Mouse (Mus musculus): ENCODE measurements around the gene Rab11a. TPM values are rescaled to one million over a fixed set of nuclear protein-coding genes. Genes with fewer than 3 reads are reported as not detected.

Rab11a gene
- polyA plus RNA-seq, 1 experiment from 2014 or later, result 1,191 TPM

- WGBS, result 78% methylated on average over 2 of the region's 2 CpGs
- Histone ChIP-seq H3K9ac (ENCODE audit: low read length) (no peak overlapping the region), H3K4me2 (replicated peaks; ENCODE audit: low read depth) (no peak overlapping the region), H3K4me1 (replicated peaks; ENCODE audit: control insufficient read depth, insufficient read depth) (no peaks in the 10 kb centered on the region), H3K9me3 (ENCODE audit: control insufficient read depth, low read length) (no peaks in the 10 kb centered on the region), H3K36me3 (ENCODE audit: control insufficient read depth, insufficient read depth, low read length) (no peaks in the 10 kb centered on the region), H3K27ac (replicated peaks) (no peak overlapping the region), H3K27me3 (ENCODE audit: control insufficient read depth, insufficient read depth, low read length) (no peaks in the 10 kb centered on the region), H3K4me3 (ENCODE audit: low read depth, low read length) (no peak overlapping the region)
- DNase-seq (ENCODE audit: low spot score) (no peak), ATAC-seq (ENCODE audit: low FRiP score, low TSS enrichment) (no peak)
- TF ChIP-seq EP300 (optimal IDR thresholded peaks at IDR 0.05) (no peak), CTCF (IDR thresholded peaks at IDR 0.05; ENCODE audit: low read depth) (no peak)
These were observed 27.3 kb upstream of the Rab11a start for GRCm38 (mm10) chr9:64764824-64765223.

DNA sequence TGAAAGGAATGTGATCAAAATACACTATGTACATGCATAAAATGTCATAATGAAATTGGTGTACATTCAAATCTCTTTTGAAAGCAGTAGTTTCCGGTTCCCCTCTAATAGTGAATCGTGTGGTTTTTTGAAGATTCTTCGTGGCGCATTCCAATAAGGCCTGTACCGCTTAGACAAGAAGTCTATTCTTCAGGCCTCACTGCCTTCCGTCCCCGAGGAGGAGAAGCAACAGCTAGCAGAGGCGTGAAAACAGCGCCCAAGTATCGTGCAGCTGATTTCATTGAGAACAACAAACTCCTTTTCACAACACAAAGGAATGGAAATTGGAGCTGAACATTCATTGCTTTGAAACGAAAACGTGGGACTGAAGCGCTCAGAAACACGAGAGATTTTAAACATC, 20.5 kb upstream of the Rab11a start:
- Histone ChIP-seq H3K27ac (replicated peaks) (no peak overlapping the region), H3K9ac (ENCODE audit: low read length) (no peak overlapping the region), H3K4me1 (replicated peaks; ENCODE audit: control insufficient read depth, insufficient read depth) (no peaks in the 10 kb centered on the region), H3K27me3 (ENCODE audit: control insufficient read depth, insufficient read depth, low read length) (no peaks in the 10 kb centered on the region), H3K4me3 (ENCODE audit: low read depth, low read length) (no peak overlapping the region), H3K9me3 (ENCODE audit: control insufficient read depth, low read length) (no peaks in the 10 kb centered on the region), H3K4me2 (replicated peaks; ENCODE audit: low read depth) (no peak overlapping the region), H3K36me3 (ENCODE audit: control insufficient read depth, insufficient read depth, low read length) (no peaks in the 10 kb centered on the region)
- no peak for DNase-seq (ENCODE audit: low spot score)
- 82% methylated on average over 14 of the region's 14 CpGs for WGBS
- TF ChIP-seq EP300 (optimal IDR thresholded peaks at IDR 0.05) (no peak), CTCF (IDR thresholded peaks at IDR 0.05; ENCODE audit: low read depth) (no peak)
- no peak for ATAC-seq (ENCODE audit: low FRiP score, low TSS enrichment)

DNA sequence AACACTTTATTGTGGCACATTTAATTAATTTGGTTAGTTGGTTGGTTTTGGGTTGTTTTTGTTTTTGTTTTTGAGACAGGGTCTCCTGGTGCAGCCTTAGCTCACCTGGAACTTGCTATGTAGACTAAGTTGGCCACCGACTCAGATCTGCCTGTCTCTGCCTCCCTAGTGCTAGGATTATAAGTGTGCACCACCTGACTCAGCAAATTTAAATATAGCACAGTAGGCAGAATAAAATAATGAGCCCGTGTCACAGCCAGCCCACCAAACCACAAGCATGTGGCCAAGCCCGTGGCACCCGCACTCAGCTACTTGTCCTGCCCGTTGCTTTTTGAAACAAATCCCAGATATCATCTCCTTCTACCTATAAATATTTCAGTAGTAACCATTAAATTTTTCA, 15.0 kb upstream of the Rab11a start:
- ATAC-seq (ENCODE audit: low FRiP score, low TSS enrichment) (no peak), DNase-seq (ENCODE audit: low spot score) (no peak)
- no peaks in the 10 kb centered on the region for H3K36me3 ChIP-seq (ENCODE audit: control insufficient read depth, insufficient read depth, low read length)
- H3K27ac ChIP-seq (replicated peaks), result no peak overlapping the region
- no peak for TF ChIP-seq EP300 (optimal IDR thresholded peaks at IDR 0.05)
- no peak for TF ChIP-seq CTCF (IDR thresholded peaks at IDR 0.05; ENCODE audit: low read depth)
- H3K9me3 ChIP-seq (ENCODE audit: control insufficient read depth, low read length), result no peaks in the 10 kb centered on the region
- H3K9ac ChIP-seq (ENCODE audit: low read length), result no peak overlapping the region
- H3K4me3 ChIP-seq (ENCODE audit: low read depth, low read length), result no peak overlapping the region
- no peaks in the 10 kb centered on the region for H3K27me3 ChIP-seq (ENCODE audit: control insufficient read depth, insufficient read depth, low read length)
- H3K4me1 ChIP-seq (replicated peaks; ENCODE audit: control insufficient read depth, insufficient read depth), result no peaks in the 10 kb centered on the region
- H3K4me2 ChIP-seq (replicated peaks; ENCODE audit: low read depth), result no peak overlapping the region
- 84% methylated on average over 5 of the region's 5 CpGs for WGBS

DNA sequence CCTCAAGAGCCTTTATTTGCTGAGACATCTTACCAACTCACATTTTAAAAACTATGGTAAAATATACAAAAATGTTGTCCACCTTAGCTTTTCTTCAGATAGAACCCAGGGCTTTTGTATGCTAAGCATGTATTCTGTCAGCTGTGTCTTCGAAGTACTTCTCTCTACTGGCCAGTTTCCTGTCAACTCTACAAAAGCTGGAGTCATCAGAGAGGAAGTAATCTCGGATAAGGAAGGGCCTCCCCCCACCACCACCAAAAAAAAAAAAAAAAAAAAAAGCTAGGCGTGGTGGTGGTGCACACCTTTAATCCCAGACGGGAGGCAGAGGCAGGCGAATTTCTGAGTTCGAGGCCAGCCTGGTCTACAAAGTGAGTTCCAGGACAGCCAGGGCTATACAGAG, 11.8 kb upstream of the Rab11a start:
- Histone ChIP-seq H3K27ac (replicated peaks) (no peak overlapping the region), H3K36me3 (ENCODE audit: control insufficient read depth, insufficient read depth, low read length) (no peaks in the 10 kb centered on the region), H3K9ac (ENCODE audit: low read length) (no peak overlapping the region), H3K4me2 (replicated peaks; ENCODE audit: low read depth) (no peak overlapping the region), H3K9me3 (ENCODE audit: control insufficient read depth, low read length) (no peaks in the 10 kb centered on the region), H3K4me3 (ENCODE audit: low read depth, low read length) (no peak overlapping the region), H3K27me3 (ENCODE audit: control insufficient read depth, insufficient read depth, low read length) (no peaks in the 10 kb centered on the region), H3K4me1 (replicated peaks; ENCODE audit: control insufficient read depth, insufficient read depth) (no peaks in the 10 kb centered on the region)
- TF ChIP-seq EP300 (optimal IDR thresholded peaks at IDR 0.05) (no peak), CTCF (IDR thresholded peaks at IDR 0.05; ENCODE audit: low read depth) (no peak)
- ATAC-seq (ENCODE audit: low FRiP score, low TSS enrichment), result no peak
- no peak for DNase-seq (ENCODE audit: low spot score)
- WGBS, result 80% methylated on average over 6 of the region's 6 CpGs

DNA sequence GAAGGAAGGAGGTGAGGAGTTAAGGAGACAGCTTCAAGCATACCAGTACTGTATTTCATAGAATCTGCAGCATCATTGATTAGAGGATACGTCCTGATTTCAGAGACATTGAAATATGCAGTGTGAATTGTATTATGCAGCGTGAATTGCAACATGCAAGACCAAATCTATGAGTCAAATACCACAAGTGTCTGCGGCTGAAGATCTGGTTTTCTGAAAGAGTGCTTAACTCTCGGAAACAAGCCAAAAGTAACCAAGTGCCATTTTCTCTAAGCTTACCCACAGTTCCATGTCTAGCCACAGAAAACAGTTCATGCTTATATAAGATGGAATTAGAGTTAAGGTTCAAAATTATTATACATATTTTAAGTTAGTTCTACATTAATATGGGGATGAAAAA, 10.2 kb upstream of the Rab11a start:
- DNase-seq (ENCODE audit: low spot score), result no peak
- H3K9ac ChIP-seq (ENCODE audit: low read length), result no peak overlapping the region

DNA sequence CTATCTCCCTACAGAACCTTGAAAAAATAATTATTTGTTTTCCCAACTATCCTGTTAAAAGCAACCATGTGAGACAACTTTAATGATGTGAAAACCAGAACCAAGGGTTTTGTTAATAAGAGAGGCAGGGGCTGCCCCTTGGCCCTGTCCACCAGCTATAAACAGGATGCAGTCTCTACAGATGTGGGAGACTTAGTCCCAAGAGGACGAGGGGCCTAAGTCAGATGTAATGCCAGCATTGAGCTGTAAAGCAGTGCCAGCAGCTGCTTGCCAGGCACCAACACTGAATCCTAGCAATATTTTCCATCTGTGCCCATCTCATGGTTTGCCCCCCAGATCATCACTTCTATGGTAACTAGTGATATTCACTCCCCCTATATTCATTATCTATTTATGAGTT, 4.9 kb upstream of the Rab11a start:
- WGBS, result 67% methylated on average over 1 of the region's 1 CpGs
- Histone ChIP-seq H3K4me3 (ENCODE audit: low read depth, low read length) (no peak overlapping the region), H3K4me2 (replicated peaks; ENCODE audit: low read depth) (no peak overlapping the region), H3K4me1 (replicated peaks; ENCODE audit: control insufficient read depth, insufficient read depth) (no peaks in the 10 kb centered on the region), H3K36me3 (ENCODE audit: control insufficient read depth, insufficient read depth, low read length) (no peaks in the 10 kb centered on the region), H3K9ac (ENCODE audit: low read length) (no peak overlapping the region), H3K27ac (replicated peaks) (no peak overlapping the region), H3K27me3 (ENCODE audit: control insufficient read depth, insufficient read depth, low read length) (no peaks in the 10 kb centered on the region), H3K9me3 (ENCODE audit: control insufficient read depth, low read length) (no peaks in the 10 kb centered on the region)
- no peak for ATAC-seq (ENCODE audit: low FRiP score, low TSS enrichment)
- no peak for TF ChIP-seq EP300 (optimal IDR thresholded peaks at IDR 0.05)
- DNase-seq (ENCODE audit: low spot score), result no peak

More for the DNA sequence above, 10.2 kb upstream of the Rab11a start:
- no peak for ATAC-seq (ENCODE audit: low FRiP score, low TSS enrichment)
- Histone ChIP-seq H3K4me1 (replicated peaks; ENCODE audit: control insufficient read depth, insufficient read depth) (no peaks in the 10 kb centered on the region), H3K4me3 (ENCODE audit: low read depth, low read length) (no peak overlapping the region), H3K4me2 (replicated peaks; ENCODE audit: low read depth) (no peak overlapping the region), H3K36me3 (ENCODE audit: control insufficient read depth, insufficient read depth, low read length) (no peaks in the 10 kb centered on the region), H3K27ac (replicated peaks) (no peak overlapping the region), H3K27me3 (ENCODE audit: control insufficient read depth, insufficient read depth, low read length) (no peaks in the 10 kb centered on the region), H3K9me3 (ENCODE audit: control insufficient read depth, low read length) (no peaks in the 10 kb centered on the region)
- WGBS, result 77% methylated on average over 4 of the region's 4 CpGs
- TF ChIP-seq EP300 (optimal IDR thresholded peaks at IDR 0.05) (no peak), CTCF (IDR thresholded peaks at IDR 0.05; ENCODE audit: low read depth) (no peak)
